ENCODE assay signal across 21 mouse cellular contexts in genomic region chr8:110166270-110166669, GRCm38 (mm10). TPM values are rescaled to one million over a fixed set of nuclear protein-coding genes. Genes with fewer than 3 reads are reported as not detected.
DNase-seq lines count a peak whose midpoint lies in the region; ATAC-seq and TF ChIP-seq lines count a peak whose summit lies in the region.
"Had no signal": no experiment of that assay in that cellular context is flagged by ENCODE, and none has a peak within 500 bp of the region (broad histone marks: within the 10 kb centered on the region; RNA-seq: fewer than 3 reads in every experiment).

No protein-coding gene starts in this region.

- ATAC-seq in hindbrain, embryonic 15.5 days (ENCODE audit: low FRiP score, low read depth): no peak
- ATAC-seq in hindbrain, embryonic 16.5 days: no peak
- ATAC-seq in midbrain, postnatal 0 days (ENCODE audit: low FRiP score): no peak
- ATAC-seq in midbrain, embryonic 13.5 days: no peak
- ATAC-seq: activated CD4-positive, CD25-positive, alpha-beta regulatory T cell, adult 4 months; CD4-positive, CD25-positive, alpha-beta regulatory T cell, adult 4 months; forebrain, embryonic 13.5 days; forebrain, embryonic 15.5 days; forebrain, postnatal 0 days; Patski had no signal

- no peak overlapping the region for H3K4me3 ChIP-seq in hindbrain, embryonic 15.5 days
- H3K4me3 ChIP-seq in hindbrain, embryonic 16.5 days (ENCODE audit: low read length): no peak overlapping the region
- no peak overlapping the region for H3K4me3 ChIP-seq in midbrain, postnatal 0 days (ENCODE audit: low read depth, low read length)
- no peak overlapping the region for H3K4me3 ChIP-seq in midbrain, embryonic 13.5 days (replicated peaks)
- H3K4me3 ChIP-seq in CH12.LX (replicated peaks in 1 of 3; ENCODE audit: low read depth in 2 of 3, low read length in 2 of 3, poor library complexity in 1 of 3): no peak overlapping the region
- H3K4me3 ChIP-seq in olfactory bulb, adult 2 months (ENCODE audit: insufficient read depth, low read depth, low read length): peak overlapping the region; percentile 40
- H3K4me3 ChIP-seq: embryonic facial prominence, embryonic 10.5 days; embryonic facial prominence, embryonic 12.5 days; forebrain, embryonic 13.5 days; forebrain, embryonic 15.5 days had no signal

- no peak for TF ChIP-seq RAD21 in CH12.LX (IDR thresholded peaks at IDR 0.05; ENCODE audit: low read depth, low read length)

- H3K79me2 ChIP-seq in CH12.LX (replicated peaks; ENCODE audit: control insufficient read depth, extremely low read depth, insufficient read depth, poor library complexity, severe bottlenecking): no peaks in the 10 kb centered on the region

- no peak for TF ChIP-seq CTCF in midbrain, postnatal 0 days (IDR thresholded peaks at IDR 0.05)
- TF ChIP-seq CTCF in CH12.LX (conservative IDR thresholded peaks at IDR 0.05 in 1 of 2, IDR thresholded peaks at IDR 0.05 in 1 of 2; ENCODE audit: low read depth in 2 of 2, low read length in 2 of 2): no peak
- no peak for TF ChIP-seq CTCF in olfactory bulb, adult 2 months (IDR thresholded peaks at IDR 0.05; ENCODE audit: insufficient read depth, low read depth, low read length)

- 0 out of 2 replicates have a peak, but pooled peaks have one; percentile 29 for TF ChIP-seq EP300 in CH12.LX (IDR thresholded peaks at IDR 0.05; ENCODE audit: low read length)

- no peaks in the 10 kb centered on the region for H3K36me3 ChIP-seq in hindbrain, embryonic 15.5 days
- no peaks in the 10 kb centered on the region for H3K36me3 ChIP-seq in hindbrain, embryonic 16.5 days (ENCODE audit: control insufficient read depth, insufficient read depth, low read length)
- no peaks in the 10 kb centered on the region for H3K36me3 ChIP-seq in midbrain, postnatal 0 days (ENCODE audit: insufficient read depth, low read length)
- H3K36me3 ChIP-seq in midbrain, embryonic 13.5 days: no peaks in the 10 kb centered on the region
- H3K36me3 ChIP-seq in CH12.LX (replicated peaks in 1 of 2; ENCODE audit: control insufficient read depth in 1 of 2, insufficient read depth in 1 of 2, low read length in 1 of 2): no peaks in the 10 kb centered on the region
- H3K36me3 ChIP-seq: embryonic facial prominence, embryonic 10.5 days; embryonic facial prominence, embryonic 12.5 days; forebrain, embryonic 15.5 days had no signal

- dilution Hi-C loops in CH12.LX (cut with MboI; ENCODE audit: extremely low pct_ligation_motif_present, extremely low pct_unique_long_range_greater_than_20kb, low sequenced_read_pairs): no loop called here

- no peak overlapping the region for H3K9ac ChIP-seq in hindbrain, embryonic 15.5 days
- H3K9ac ChIP-seq in hindbrain, embryonic 16.5 days (ENCODE audit: low read depth, low read length): no peak overlapping the region
- H3K9ac ChIP-seq in midbrain, postnatal 0 days (replicated peaks; ENCODE audit: low read length, poor library complexity, severe bottlenecking): no peak overlapping the region
- H3K9ac ChIP-seq in midbrain, embryonic 13.5 days (replicated peaks): no peak overlapping the region
- H3K9ac ChIP-seq in CH12.LX (ENCODE audit: insufficient read depth, low read depth): no peak overlapping the region
- H3K9ac ChIP-seq: embryonic facial prominence, embryonic 12.5 days; forebrain, embryonic 13.5 days; forebrain, embryonic 15.5 days; forebrain, postnatal 0 days had no signal

- no peak overlapping the region for H3K27ac ChIP-seq in hindbrain, embryonic 15.5 days (replicated peaks)
- no peak overlapping the region for H3K27ac ChIP-seq in hindbrain, embryonic 16.5 days (ENCODE audit: low read depth, low read length)
- no peak overlapping the region for H3K27ac ChIP-seq in midbrain, postnatal 0 days (ENCODE audit: low read depth, low read length)
- no peak overlapping the region for H3K27ac ChIP-seq in midbrain, embryonic 13.5 days
- H3K27ac ChIP-seq in CH12.LX (ENCODE audit: insufficient read depth, low read depth): no peak overlapping the region
- no peak overlapping the region for H3K27ac ChIP-seq in olfactory bulb, adult 2 months (ENCODE audit: insufficient read depth, low read depth, low read length)
- H3K27ac ChIP-seq: embryonic facial prominence, embryonic 10.5 days; embryonic facial prominence, embryonic 12.5 days; forebrain, embryonic 13.5 days; forebrain, embryonic 15.5 days had no signal

- 78% methylated on average over 8 of the region's 8 CpGs for WGBS in hindbrain, embryonic 15.5 days
- WGBS in hindbrain, embryonic 16.5 days: 74% methylated on average over 8 of the region's 8 CpGs
- 78% methylated on average over 8 of the region's 8 CpGs for WGBS in midbrain, postnatal 0 days
- WGBS in midbrain, embryonic 13.5 days: 80% methylated on average over 8 of the region's 8 CpGs
- WGBS in olfactory bulb, adult 2 months: 65% methylated on average over 8 of the region's 8 CpGs

- no peaks in the 10 kb centered on the region for H3K9me3 ChIP-seq in hindbrain, embryonic 15.5 days
- no peaks in the 10 kb centered on the region for H3K9me3 ChIP-seq in hindbrain, embryonic 16.5 days (ENCODE audit: control insufficient read depth, low read length)
- H3K9me3 ChIP-seq in midbrain, postnatal 0 days (ENCODE audit: low read length): no peaks in the 10 kb centered on the region
- H3K9me3 ChIP-seq in midbrain, embryonic 13.5 days: no peaks in the 10 kb centered on the region
- no peaks in the 10 kb centered on the region for H3K9me3 ChIP-seq in CH12.LX (replicated peaks; ENCODE audit: low read length)
- H3K9me3 ChIP-seq: embryonic facial prominence, embryonic 10.5 days; embryonic facial prominence, embryonic 12.5 days; forebrain, embryonic 13.5 days; forebrain, embryonic 15.5 days had no signal

- peaks cover 26% of the 10 kb centered on the region for H3K27me3 ChIP-seq in hindbrain, embryonic 15.5 days
- peaks cover 6% of the 10 kb centered on the region for H3K27me3 ChIP-seq in hindbrain, embryonic 16.5 days (replicated peaks; ENCODE audit: control insufficient read depth, insufficient read depth, low read length)
- peaks cover 4% of the 10 kb centered on the region; the same call in 1 of the 2 replicates for H3K27me3 ChIP-seq in midbrain, postnatal 0 days (ENCODE audit: insufficient read depth, low read length)
- peaks cover 34% of the 10 kb centered on the region for H3K27me3 ChIP-seq in midbrain, embryonic 13.5 days
- H3K27me3 ChIP-seq in CH12.LX (replicated peaks): peaks cover 14% of the 10 kb centered on the region

- peaks cover 12% of the 10 kb centered on the region for H3K4me1 ChIP-seq in hindbrain, embryonic 15.5 days (replicated peaks)
- H3K4me1 ChIP-seq in hindbrain, embryonic 16.5 days (ENCODE audit: control insufficient read depth, insufficient read depth, low read depth, low read length): peaks cover 5% of the 10 kb centered on the region
- H3K4me1 ChIP-seq in midbrain, postnatal 0 days (ENCODE audit: insufficient read depth, low read length): no peaks in the 10 kb centered on the region
- H3K4me1 ChIP-seq in midbrain, embryonic 13.5 days (replicated peaks): peaks cover 4% of the 10 kb centered on the region
- H3K4me1 ChIP-seq in CH12.LX (ENCODE audit: control insufficient read depth in 1 of 2, insufficient read depth in 2 of 2): peaks cover 2 to 22% of the 10 kb centered on the region in 2 experiments
- H3K4me1 ChIP-seq in olfactory bulb, adult 2 months (ENCODE audit: control insufficient read depth, insufficient read depth, low read length): 0 out of 2 replicates have a peak, but pooled peaks cover 2% of the 10 kb centered on the region
- H3K4me1 ChIP-seq: embryonic facial prominence, embryonic 12.5 days had no signal

- 0 out of 2 replicates have a peak overlapping the region, but pooled peaks have one; percentile 4 for H3K4me2 ChIP-seq in hindbrain, embryonic 15.5 days
- no peak overlapping the region for H3K4me2 ChIP-seq in hindbrain, embryonic 16.5 days (ENCODE audit: low read length)
- peak overlapping the region; percentile 55; the same call in 1 of the 2 replicates for H3K4me2 ChIP-seq in midbrain, postnatal 0 days (ENCODE audit: low read depth, low read length, poor library complexity, severe bottlenecking)
- no peak overlapping the region for H3K4me2 ChIP-seq in midbrain, embryonic 13.5 days (replicated peaks)
- no peak overlapping the region for H3K4me2 ChIP-seq in CH12.LX (ENCODE audit: insufficient read depth, low read depth, poor library complexity, severe bottlenecking)
- H3K4me2 ChIP-seq: embryonic facial prominence, embryonic 12.5 days; forebrain, embryonic 13.5 days; forebrain, embryonic 15.5 days had no signal

- no peak for TF ChIP-seq POLR2A in CH12.LX (IDR thresholded peaks at IDR 0.05; ENCODE audit: low read depth, low read length)
- no peak for TF ChIP-seq POLR2A in olfactory bulb, adult 2 months (IDR thresholded peaks at IDR 0.05; ENCODE audit: insufficient read depth, low read depth, low read length)

- in situ Hi-C loops in CH12.LX (cut with MboI; ENCODE audit: low pct_ligation_motif_present, low pct_unique_long_range_greater_than_20kb, low sequenced_read_pairs): no loop called here

- no peak for DNase-seq in midbrain, postnatal 0 days (ENCODE audit: low spot score)
- DNase-seq in CH12.LX (ENCODE audit: extremely low read depth): peak; percentile 48
- no peak for DNase-seq in kidney, adult 18-20 months
- no peak for DNase-seq in urinary bladder, postnatal 36 days (ENCODE audit: low spot score in 2 of 2)
- DNase-seq: adrenal gland, adult 8-10 months; adrenal gland, postnatal 14 days; adrenal gland, postnatal 36 days; B cell, adult 2 months; cerebellum, postnatal 10 days; forebrain, postnatal 0 days had no signal

RNA-seq across cellular contexts. Expression of gene Calb2, which starts 1.7 kb away (rescaled TPM):
- 112 and 126 TPM in 2 replicates for polyA plus RNA-seq in hindbrain, embryonic 15.5 days (2015; fragmentation: Nextera tagmentation; extraction: Ambion mirVana)
- polyA plus RNA-seq in hindbrain, embryonic 16.5 days (2015; fragmentation: Nextera tagmentation; extraction: Ambion mirVana): 117 and 144 TPM in 2 replicates
- total RNA-seq in midbrain, postnatal 0 days (2014; rRNA removed): 105 and 126 TPM in 2 replicates
- 295 and 359 TPM in 2 replicates for polyA plus RNA-seq in midbrain, postnatal 0 days (2015; fragmentation: Nextera tagmentation; extraction: Ambion mirVana)
- polyA plus RNA-seq in midbrain, embryonic 13.5 days (2015; fragmentation: Nextera tagmentation; extraction: Ambion mirVana): 39.6 and 57.6 TPM in 2 replicates
- total RNA-seq in CH12.LX (2012; rRNA removed): not detected in 2 replicates
- not detected in 2 replicates for total RNA-seq in CH12.LX (2014; rRNA removed)
- polyA plus RNA-seq in CH12.LX (2012; ENCODE audit: insufficient read length, low read depth): not detected in 2 replicates
- not detected in 2 replicates for polyA plus RNA-seq in olfactory bulb, adult 2 months (2012; ENCODE audit: insufficient read depth, insufficient read length, low replicate concordance, missing spikeins)
- polyA plus RNA-seq: activated CD4-positive, CD25-positive, alpha-beta regulatory T cell, adult 4 months; CD4-positive, CD25-positive, alpha-beta regulatory T cell, adult 4 months; Patski had no signal

RNA-seq across cellular contexts. Expression of gene Cmtr2, which starts 49.2 kb away (rescaled TPM):
- polyA plus RNA-seq in hindbrain, embryonic 15.5 days (2015; fragmentation: Nextera tagmentation; extraction: Ambion mirVana): 10.0 and 10.9 TPM in 2 replicates
- polyA plus RNA-seq in hindbrain, embryonic 16.5 days (2015; fragmentation: Nextera tagmentation; extraction: Ambion mirVana): 8.8 and 10.4 TPM in 2 replicates
- 17.1 and 19.1 TPM in 2 replicates for total RNA-seq in midbrain, postnatal 0 days (2014; rRNA removed)
- 7.4 and 7.7 TPM in 2 replicates for polyA plus RNA-seq in midbrain, postnatal 0 days (2015; fragmentation: Nextera tagmentation; extraction: Ambion mirVana)
- 12.8 and 14.6 TPM in 2 replicates for polyA plus RNA-seq in midbrain, embryonic 13.5 days (2015; fragmentation: Nextera tagmentation; extraction: Ambion mirVana)
- total RNA-seq in CH12.LX (2012; rRNA removed) (12.8 and 14.8 TPM in 2 replicates), CH12.LX (2014; rRNA removed) (21.9 and 24.2 TPM in 2 replicates)
- polyA plus RNA-seq in CH12.LX (2012; ENCODE audit: insufficient read length, low read depth): 8.7 and 8.8 TPM in 2 replicates
- not detected in 2 replicates for polyA plus RNA-seq in olfactory bulb, adult 2 months (2012; ENCODE audit: insufficient read depth, insufficient read length, low replicate concordance, missing spikeins)

Comparison
In these comparisons a context has a peak if more than half of its experiments do, and no peak if none do; other contexts are left out.
1. H3K4me2 ChIP-seq: peak in hindbrain, embryonic 15.5 days (single experiment) and midbrain, postnatal 0 days (single experiment); none in hindbrain, embryonic 16.5 days (single experiment), midbrain, embryonic 13.5 days (single experiment) and CH12.LX (single experiment).
2. RNA of gene Calb2, which starts 1.7 kb away (polyA plus RNA-seq): 295 to 359 TPM in midbrain, postnatal 0 days, 117 to 144 TPM in hindbrain, embryonic 16.5 days, not detected in olfactory bulb, adult 2 months, 112 to 126 TPM in hindbrain, embryonic 15.5 days and 39.6 to 57.6 TPM in midbrain, embryonic 13.5 days; not detected in CH12.LX; every median in the first group is over 10 times any median in the second.